Mouse (Mus musculus) liver, postnatal 0 days (tissue): ENCODE data around the gene Kif5c. TPM values are rescaled to one million over a fixed set of nuclear protein-coding genes. Genes with fewer than 3 reads are reported as not detected.

Source experiments
- ATAC-seq: fragments of 200-750 bp; cut with Nextera tagmentation; 2 replicates; pipeline ENCODE4 v1.8.0; 2017; ENCODE audit warnings: mild to moderate bottlenecking, moderate library complexity
- DNase-seq: peaks from one replicate; pipeline ENCODE4 v3.0.0-alpha.2; 2016
- H3K27ac ChIP-seq: fragments of 300-500 bp; sonication (generic); 2 replicates; pipeline ENCODE4 v1.5.1; 2014; ENCODE audit warnings: antibody characterized with exemption, moderate library complexity, mild to moderate bottlenecking, low read depth
- H3K27me3 ChIP-seq: fragments of 300-500 bp; sonication (generic); 2 replicates; pipeline ENCODE4 v1.6.1; 2014; ENCODE audit warnings: low read length, control low read depth, mixed read lengths; ENCODE audit not compliant: insufficient read depth
- H3K36me3 ChIP-seq: fragments of 300-500 bp; sonication (generic); replicated peaks from 2 replicates; pipeline ENCODE4 v1.6.1; 2014; ENCODE audit warnings: mild to moderate bottlenecking, control low read depth, low read length, moderate library complexity, mixed read lengths; ENCODE audit not compliant: insufficient read depth
- H3K4me1 ChIP-seq: fragments of 300-500 bp; sonication (generic); 2 replicates; pipeline ENCODE4 v1.6.1; 2014; ENCODE audit warnings: antibody characterized with exemption, mild to moderate bottlenecking, control low read depth; ENCODE audit not compliant: insufficient read depth
- H3K4me2 ChIP-seq: fragments of 300-500 bp; sonication (generic); 2 replicates; pipeline ENCODE4 v1.6.1; 2014; ENCODE audit warnings: low read depth, mild to moderate bottlenecking, low read length, moderate library complexity, mixed read lengths
- H3K4me3 ChIP-seq: fragments of 300-500 bp; sonication (generic); 2 replicates; pipeline ENCODE4 v1.5.1; 2014; ENCODE audit warnings: low read depth, low read length
- H3K9ac ChIP-seq: fragments of 300-500 bp; sonication (generic); replicated peaks from 2 replicates; pipeline ENCODE4 v1.6.1; 2014; ENCODE audit warnings: mild to moderate bottlenecking, moderate library complexity
- H3K9me3 ChIP-seq: fragments of 300-500 bp; sonication (generic); 2 replicates; pipeline ENCODE4 v1.6.1; 2016; ENCODE audit warnings: mild to moderate bottlenecking, control low read depth, low read length, mixed read lengths
- CTCF ChIP-seq: sonication (generic); IDR thresholded peaks from 2 replicates; pipeline ENCODE4 v1.5.1; 2016; ENCODE audit warnings: antibody characterized with exemption, low read depth
- EP300 ChIP-seq: IDR thresholded peaks from 2 replicates; pipeline ENCODE4 v1.6.1; 2016; ENCODE audit warnings: antibody characterized with exemption, low read depth, mild to moderate bottlenecking
- WGBS: fragments of 180-500 bp; shearing (Covaris S2); extraction: QIAGEN DNeasy Blood & Tissue Kit; methylation state at CpG from one replicate; pipeline ENCODE4 v1.1.7; 2014; ENCODE audit not compliant: insufficient replicate concordance; 5-methylcytosine and 5-hydroxymethylcytosine counted together
- polyA plus RNA-seq: library from polyadenylated mRNA; unstranded; fragments of >200 nt; fragmentation: Nextera tagmentation; extraction: Ambion mirVana; gene quantifications from 2 replicates; pipeline ENCODE4 v1.2.1, GENCODE M21; 2015

Gene Kif5c
- polyA plus RNA-seq, 1 experiment from 2014 or later: 0.13 TPM

DNA sequence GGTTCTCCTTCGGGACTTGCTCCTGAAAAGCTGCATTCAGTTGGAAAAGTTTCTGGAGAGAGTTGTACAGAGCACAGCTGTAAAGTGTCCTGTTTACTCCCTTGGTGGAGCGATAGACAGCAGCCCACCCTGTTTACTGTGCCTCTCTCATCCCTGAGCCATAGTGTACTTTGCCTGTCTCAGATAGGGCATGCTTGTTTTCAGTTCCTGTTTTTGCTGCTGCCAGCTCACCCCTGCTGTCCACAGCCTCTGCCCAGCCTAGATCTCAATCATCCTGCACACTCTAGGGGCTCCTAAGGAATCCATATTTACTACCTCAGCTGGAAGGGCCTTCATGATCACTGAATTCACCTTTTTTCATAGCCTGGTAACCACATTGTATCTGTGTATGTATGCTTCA, 65.7 kb downstream of the Kif5c start:
- H3K4me1 ChIP-seq: no peaks in the 10 kb centered on the region
- ATAC-seq (no peak), DNase-seq (no peak)
- WGBS: 60% methylated on average over 2 of the region's 2 CpGs
- no peak overlapping the region for H3K27ac ChIP-seq
- no peak overlapping the region for H3K4me3 ChIP-seq
- H3K9me3 ChIP-seq: no peaks in the 10 kb centered on the region
- H3K9ac ChIP-seq: no peak overlapping the region
- no peak overlapping the region for H3K4me2 ChIP-seq
- no peaks in the 10 kb centered on the region for H3K36me3 ChIP-seq
- H3K27me3 ChIP-seq: no peaks in the 10 kb centered on the region
- TF ChIP-seq CTCF (no peak), EP300 (no peak)

DNA sequence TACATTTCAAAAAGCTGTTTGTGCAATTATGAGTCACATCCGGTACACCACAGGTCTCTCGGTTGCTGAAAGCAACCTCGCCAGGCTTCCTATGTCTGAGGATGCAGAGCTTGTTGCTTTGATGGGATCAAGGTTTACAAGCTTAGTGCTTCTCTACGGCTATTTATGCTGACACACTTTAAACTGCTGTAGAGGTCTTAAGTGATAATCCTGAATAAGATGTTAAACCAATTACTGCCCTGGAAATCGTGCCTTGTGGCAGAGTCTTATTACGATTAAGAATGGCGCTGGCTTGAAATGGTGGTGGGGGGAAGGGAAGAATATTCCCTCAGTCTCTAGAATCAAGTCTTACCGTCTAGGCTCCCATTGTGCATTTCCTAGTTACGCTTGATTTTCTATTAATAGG, 71.3 kb downstream of the Kif5c start:
- H3K36me3 ChIP-seq: no peaks in the 10 kb centered on the region
- no peak overlapping the region for H3K9ac ChIP-seq
- no peak overlapping the region for H3K4me3 ChIP-seq
- TF ChIP-seq EP300: no peak
- TF ChIP-seq CTCF: no peak
- H3K9me3 ChIP-seq: no peaks in the 10 kb centered on the region
- WGBS: 82% methylated on average over 9 of the region's 9 CpGs
- no peaks in the 10 kb centered on the region for H3K4me1 ChIP-seq
- no peaks in the 10 kb centered on the region for H3K27me3 ChIP-seq
- H3K27ac ChIP-seq: no peak overlapping the region
- no peak for ATAC-seq
- no peak for DNase-seq
- H3K4me2 ChIP-seq: no peak overlapping the region

DNA sequence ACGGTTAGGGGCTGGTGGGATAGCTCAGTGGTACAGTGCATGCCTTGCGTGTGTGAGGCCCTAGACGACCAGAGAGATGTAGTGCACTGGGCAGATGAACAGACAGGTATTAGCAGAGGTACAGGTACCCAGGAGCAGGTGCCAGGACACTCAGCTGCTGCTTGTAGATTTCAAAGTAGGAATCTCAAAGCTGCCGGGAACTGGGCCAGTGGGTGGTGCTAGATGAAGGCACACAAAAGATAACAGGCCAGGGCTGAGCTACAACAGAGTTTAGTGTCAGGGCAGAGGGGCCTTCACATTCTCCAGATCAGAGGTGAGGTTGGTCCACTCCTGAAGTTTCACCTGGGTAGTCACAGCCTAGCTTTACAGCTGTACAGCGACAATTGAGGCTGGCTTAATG, 72.3 kb downstream of the Kif5c start:
- Histone ChIP-seq H3K4me3 (no peak overlapping the region), H3K9ac (no peak overlapping the region), H3K4me2 (no peak overlapping the region), H3K27ac (no peak overlapping the region), H3K27me3 (no peaks in the 10 kb centered on the region), H3K9me3 (no peaks in the 10 kb centered on the region), H3K4me1 (no peaks in the 10 kb centered on the region), H3K36me3 (no peaks in the 10 kb centered on the region)
- DNase-seq (no peak), ATAC-seq (no peak)
- TF ChIP-seq EP300: no peak
- no peak for TF ChIP-seq CTCF
- 69% methylated on average over 5 of the region's 5 CpGs for WGBS

DNA sequence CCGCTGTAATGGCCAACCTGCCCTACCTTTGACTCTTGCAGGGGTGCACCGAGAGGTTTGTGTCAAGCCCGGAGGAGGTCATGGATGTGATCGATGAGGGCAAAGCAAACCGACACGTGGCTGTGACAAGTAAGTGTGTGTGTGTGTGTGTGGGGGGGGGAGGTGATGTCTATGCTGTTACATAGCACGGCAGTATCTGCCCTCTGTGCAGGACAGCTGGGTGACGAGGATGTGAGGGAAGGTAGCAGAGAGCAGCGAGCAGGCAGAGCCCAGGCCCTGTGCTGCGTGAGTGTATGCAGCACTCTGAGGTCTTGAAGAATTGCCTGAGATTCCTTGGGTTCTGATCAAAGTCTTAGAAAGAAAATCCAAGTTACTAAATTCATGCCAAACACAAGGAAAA, 75.6 kb downstream of the Kif5c start:
- Histone ChIP-seq H3K4me3 (no peak overlapping the region), H3K27ac (no peak overlapping the region), H3K9ac (no peak overlapping the region), H3K9me3 (no peaks in the 10 kb centered on the region), H3K4me2 (no peak overlapping the region), H3K27me3 (no peaks in the 10 kb centered on the region), H3K36me3 (no peaks in the 10 kb centered on the region), H3K4me1 (no peaks in the 10 kb centered on the region)
- TF ChIP-seq CTCF (no peak), EP300 (no peak)
- no peak for DNase-seq
- WGBS: 71% methylated on average over 10 of the region's 10 CpGs
- ATAC-seq: no peak

DNA sequence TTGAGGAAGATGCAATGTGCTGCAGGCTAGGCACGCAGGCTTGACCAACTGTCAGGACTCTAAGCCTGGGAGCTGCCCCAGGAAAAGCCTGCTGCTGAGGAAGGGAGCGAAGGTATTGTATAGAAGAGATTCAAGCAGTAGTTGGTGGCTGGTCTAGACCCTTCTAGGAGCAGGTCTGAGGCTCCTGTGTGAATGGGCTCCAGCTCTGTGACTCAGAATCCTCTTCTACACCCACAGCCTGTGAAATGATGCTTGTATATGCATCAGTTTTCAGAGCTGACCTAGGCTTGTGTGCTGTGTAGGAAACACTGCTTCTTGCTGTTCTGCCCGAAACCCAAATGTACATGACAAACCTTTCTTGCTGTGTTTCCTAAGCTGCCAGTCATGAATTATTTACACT, 76.4 kb downstream of the Kif5c start:
- WGBS: 65% methylated on average over 3 of the region's 3 CpGs

DNA sequence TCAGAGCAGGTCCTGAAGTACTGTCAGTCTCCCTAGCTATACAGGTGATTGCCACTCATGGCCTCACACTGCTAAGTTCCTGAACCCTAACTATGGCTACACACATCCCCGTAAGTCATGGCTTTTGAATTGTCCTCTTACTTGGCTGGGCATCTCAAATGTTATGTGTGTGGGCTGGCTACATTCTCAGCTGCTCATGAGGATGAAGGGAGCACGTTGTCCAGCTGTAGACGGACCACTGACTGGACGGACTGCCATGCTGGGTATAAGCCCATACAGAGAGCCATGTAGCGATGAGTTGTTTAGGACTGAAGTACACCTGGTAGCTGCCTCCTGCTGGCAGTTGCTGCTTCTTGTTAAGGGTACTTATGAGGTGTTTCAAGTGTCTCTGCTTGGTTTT, 79.8 kb downstream of the Kif5c start:
- Histone ChIP-seq H3K36me3 (no peaks in the 10 kb centered on the region), H3K9me3 (no peaks in the 10 kb centered on the region), H3K4me3 (no peak overlapping the region), H3K4me2 (no peak overlapping the region), H3K4me1 (no peaks in the 10 kb centered on the region), H3K9ac (no peak overlapping the region), H3K27me3 (no peaks in the 10 kb centered on the region), H3K27ac (no peak overlapping the region)
- no peak for ATAC-seq
- no peak for DNase-seq
- TF ChIP-seq CTCF (no peak), EP300 (no peak)
- WGBS: 86% methylated on average over 5 of the region's 5 CpGs

More for the DNA sequence above, 76.4 kb downstream of the Kif5c start:
- no peaks in the 10 kb centered on the region for H3K36me3 ChIP-seq
- H3K4me3 ChIP-seq: no peak overlapping the region
- no peak overlapping the region for H3K27ac ChIP-seq
- no peaks in the 10 kb centered on the region for H3K9me3 ChIP-seq
- H3K4me2 ChIP-seq: no peak overlapping the region
- TF ChIP-seq CTCF (no peak), EP300 (no peak)
- DNase-seq: no peak
- H3K4me1 ChIP-seq: no peaks in the 10 kb centered on the region
- no peak overlapping the region for H3K9ac ChIP-seq
- no peak for ATAC-seq
- H3K27me3 ChIP-seq: no peaks in the 10 kb centered on the region

DNA sequence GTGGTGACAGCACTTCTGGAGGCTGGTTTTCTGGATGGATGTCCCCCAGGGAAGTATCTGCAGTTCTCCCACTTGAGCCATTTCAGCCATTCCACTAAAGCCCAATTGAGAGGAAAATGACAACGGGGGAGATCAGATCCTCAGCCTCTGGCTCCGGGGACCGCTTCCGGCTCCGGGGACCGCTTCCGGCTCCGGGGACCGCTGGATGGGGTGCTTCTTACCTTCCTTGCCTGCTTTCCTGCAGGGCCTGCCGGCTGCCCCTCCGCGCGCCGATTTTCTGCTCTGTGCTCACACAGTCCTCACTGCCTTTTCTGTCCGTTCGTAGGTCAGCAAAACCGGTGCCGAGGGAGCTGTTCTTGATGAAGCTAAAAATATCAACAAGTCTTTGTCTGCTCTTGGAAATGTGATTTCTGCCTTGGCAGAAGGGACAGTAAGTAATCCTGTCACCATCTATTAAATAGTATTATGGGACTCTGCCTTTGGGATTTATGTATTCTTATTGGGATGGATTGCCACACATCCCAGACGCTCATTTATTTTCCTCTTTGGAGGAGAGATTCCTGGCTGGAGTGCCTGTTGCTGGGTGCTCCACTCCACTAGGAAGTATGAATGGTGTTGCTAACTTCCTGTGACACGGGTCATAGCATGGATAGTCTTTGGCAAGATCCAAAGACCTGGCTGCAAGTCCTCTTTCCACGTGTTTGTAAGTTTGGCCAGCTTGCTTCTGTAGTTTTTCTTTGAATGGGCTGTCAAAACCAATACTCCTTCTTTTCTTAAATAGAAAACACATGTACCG, 81.3 kb downstream of the Kif5c start:
- WGBS: 87% methylated on average over 22 of the region's 22 CpGs
- no peak for ATAC-seq
- H3K4me2 ChIP-seq: no peak overlapping the region
- H3K27ac ChIP-seq: no peak overlapping the region
- H3K9ac ChIP-seq: no peak overlapping the region
- no peaks in the 10 kb centered on the region for H3K4me1 ChIP-seq
- no peak for DNase-seq
- H3K4me3 ChIP-seq: no peak overlapping the region
- H3K9me3 ChIP-seq: no peaks in the 10 kb centered on the region
- H3K27me3 ChIP-seq: no peaks in the 10 kb centered on the region
- H3K36me3 ChIP-seq: no peaks in the 10 kb centered on the region
- no peak for TF ChIP-seq EP300
- no peak for TF ChIP-seq CTCF
